Mouse (Mus musculus): ENCODE measurements around the gene Ppp1r32.

Gene Ppp1r32

DNA sequence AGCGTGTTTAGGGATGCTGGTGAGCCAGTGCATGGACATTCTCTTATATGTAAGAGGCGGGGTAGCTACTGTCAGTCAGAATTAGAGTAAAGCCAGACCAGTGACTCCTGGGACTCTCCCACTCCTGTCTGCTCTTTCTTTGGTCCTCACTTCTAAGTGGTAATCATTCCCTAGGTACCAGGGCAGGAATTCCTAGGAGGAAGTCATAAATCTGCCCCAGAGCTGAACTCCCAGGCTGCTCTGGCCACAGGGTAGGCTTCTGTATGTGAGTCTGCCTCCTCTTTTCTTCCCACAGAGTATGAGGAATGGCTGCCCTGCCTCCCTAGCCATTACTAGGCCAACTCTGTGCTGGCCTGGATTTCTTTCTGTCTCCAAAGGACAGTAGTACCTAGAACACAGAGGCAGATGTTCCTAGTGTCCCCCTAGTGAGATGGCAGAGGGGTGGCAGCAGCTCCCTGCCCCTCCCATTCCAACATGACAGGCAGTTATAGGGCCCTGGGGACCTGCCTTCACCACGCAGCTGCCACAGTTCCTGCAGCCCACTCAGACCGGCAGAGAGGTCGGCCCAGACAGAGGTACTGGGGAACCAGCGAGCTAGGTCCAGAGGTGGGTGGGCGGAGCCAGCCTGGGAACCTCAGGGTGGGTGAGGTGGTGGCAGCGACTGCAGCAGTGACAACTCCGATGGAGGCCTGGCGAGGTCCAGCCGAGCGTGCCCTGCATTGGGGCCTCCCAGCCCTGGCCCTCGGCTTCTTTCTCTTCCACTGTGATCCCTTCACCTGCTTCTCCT is 57.1 kb downstream of the Ppp1r32 start:
- no peak for DNase-seq (ENCODE audit: low spot score in 2 of 2)

DNA sequence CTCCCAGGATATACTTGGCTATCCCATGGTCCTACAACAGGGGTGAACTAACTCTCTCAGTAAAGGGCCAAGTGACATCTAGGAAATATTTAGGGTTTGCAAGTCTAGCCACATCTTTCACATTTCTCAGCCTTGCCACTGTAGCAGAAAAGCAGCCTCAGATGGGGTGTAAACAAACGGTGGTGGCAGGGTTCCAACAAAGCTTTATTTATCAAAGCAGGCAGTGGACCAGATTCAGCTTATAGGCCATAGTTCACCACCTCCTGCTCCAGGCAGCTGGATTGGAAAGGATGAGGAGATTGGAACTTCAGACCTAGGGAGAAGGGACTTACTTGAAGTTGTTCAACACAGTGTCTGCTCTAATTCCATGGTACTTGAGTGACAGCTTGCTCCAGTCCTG is 58.0 kb downstream of the Ppp1r32 start:
- no peak for DNase-seq (ENCODE audit: low spot score in 2 of 2)
